Mouse (Mus musculus) regulatory T cell (primary cell): ENCODE measurements around the gene Nbl1.

Experiments used
- in situ Hi-C: fragments of 300-600 bp; cut with MboI, MseI; formaldehyde crosslinking; loops from one replicate; pipeline ENCODE4 v1.15.1; 2025; ENCODE audit warnings: high pct_unique_total_duplicates

Gene Nbl1

GRCm38 (mm10) chr4:139100326-139100725, 7.5 kb upstream of the Nbl1 start:
- in situ Hi-C loops = loop anchor here (5.0 kb wide), 1 partner anchor 67 kb away; no protein-coding TSS in a partner anchor

GRCm38 (mm10) chr4:139096201-139096600, 3.4 kb upstream of the Nbl1 start:
- in situ Hi-C loops = loop anchor here (25.0 kb wide), 1 partner anchor 166 kb away; no protein-coding TSS in a partner anchor

GRCm38 (mm10) chr4:139095406-139095805, 2.6 kb upstream of the Nbl1 start:
- in situ Hi-C loops = loop anchor here (25.0 kb wide), 1 partner anchor 167 kb away; no protein-coding TSS in a partner anchor

- in situ Hi-C loops = loop anchor here (25.0 kb wide), 1 partner anchor 169 kb away; no protein-coding TSS in a partner anchor
These were observed 370 bp upstream of the Nbl1 start for GRCm38 (mm10) chr4:139093196-139093530.

- in situ Hi-C loops = loop anchor here (25.0 kb wide), 1 partner anchor 171 kb away; no protein-coding TSS in a partner anchor
These were observed 1.1 kb downstream of the Nbl1 start for GRCm38 (mm10) chr4:139091478-139092355.

- in situ Hi-C loops = loop anchor here (25.0 kb wide), 1 partner anchor 171 kb away; no protein-coding TSS in a partner anchor
These were observed 1.7 kb downstream of the Nbl1 start for GRCm38 (mm10) chr4:139091066-139091465.

- in situ Hi-C loops = loop anchor here (25.0 kb wide), 1 partner anchor 172 kb away; no protein-coding TSS in a partner anchor
These were observed 2.4 kb downstream of the Nbl1 start for GRCm38 (mm10) chr4:139090303-139090940.

GRCm38 (mm10) chr4:139088982-139089671, 3.7 kb downstream of the Nbl1 start:
- in situ Hi-C loops = loop anchor here (25.0 kb wide), 1 partner anchor 173 kb away; no protein-coding TSS in a partner anchor

GRCm38 (mm10) chr4:139086984-139087383, 5.8 kb downstream of the Nbl1 start:
- in situ Hi-C loops = loop anchor here (25.0 kb wide), 1 partner anchor 175 kb away; no protein-coding TSS in a partner anchor

GRCm38 (mm10) chr4:139086037-139086436, 6.8 kb downstream of the Nbl1 start:
- in situ Hi-C loops = loop anchor here (25.0 kb wide), 1 partner anchor 176 kb away; no protein-coding TSS in a partner anchor

- in situ Hi-C loops = loop anchor here (25.0 kb wide), 1 partner anchor 177 kb away; no protein-coding TSS in a partner anchor
These were observed 7.5 kb downstream of the Nbl1 start for GRCm38 (mm10) chr4:139085337-139085736.

GRCm38 (mm10) chr4:139082790-139083564, 9.8 kb downstream of the Nbl1 start:
- in situ Hi-C loops = loop anchor here (25.0 kb wide), 1 partner anchor 179 kb away; no protein-coding TSS in a partner anchor

- in situ Hi-C loops = loop anchor here (25.0 kb wide), 1 partner anchor 181 kb away; no protein-coding TSS in a partner anchor
These were observed 11.4 kb downstream of the Nbl1 start for GRCm38 (mm10) chr4:139081270-139081931.

GRCm38 (mm10) chr4:139080259-139080658, 12.5 kb downstream of the Nbl1 start:
- in situ Hi-C loops = loop anchor here (25.0 kb wide), 1 partner anchor 182 kb away; no protein-coding TSS in a partner anchor

- in situ Hi-C loops = loop anchor here (25.0 kb wide), 1 partner anchor 183 kb away; no protein-coding TSS in a partner anchor
These were observed 13.4 kb downstream of the Nbl1 start for GRCm38 (mm10) chr4:139079439-139079838.

- in situ Hi-C loops = loop anchor here (25.0 kb wide), 1 partner anchor 184 kb away; no protein-coding TSS in a partner anchor
These were observed 14.1 kb downstream of the Nbl1 start for GRCm38 (mm10) chr4:139078726-139079125.

- in situ Hi-C loops = loop anchor here (25.0 kb wide), 1 partner anchor 184 kb away; no protein-coding TSS in a partner anchor
These were observed 14.5 kb downstream of the Nbl1 start for GRCm38 (mm10) chr4:139078313-139078712.

GRCm38 (mm10) chr4:139075915-139076314, 16.9 kb downstream of the Nbl1 start:
- in situ Hi-C loops = loop anchor here (25.0 kb wide), 1 partner anchor 186 kb away; no protein-coding TSS in a partner anchor

GRCm38 (mm10) chr4:139075041-139075711, 17.6 kb downstream of the Nbl1 start, which contains the start of gene Htr6:
Gene Htr6, minus strand, starts transcription at chr4:139075570.
- in situ Hi-C loops = loop anchor here (25.0 kb wide), 1 partner anchor 187 kb away; no protein-coding TSS in a partner anchor
